Mouse (Mus musculus): ENCODE data around the gene Lrwd1. TPM values are rescaled to one million over a fixed set of nuclear protein-coding genes. Genes with fewer than 3 reads are reported as not detected.

Gene Lrwd1
- polyA plus RNA-seq, 1 experiment from 2014 or later, result 42.2 TPM

DNA sequence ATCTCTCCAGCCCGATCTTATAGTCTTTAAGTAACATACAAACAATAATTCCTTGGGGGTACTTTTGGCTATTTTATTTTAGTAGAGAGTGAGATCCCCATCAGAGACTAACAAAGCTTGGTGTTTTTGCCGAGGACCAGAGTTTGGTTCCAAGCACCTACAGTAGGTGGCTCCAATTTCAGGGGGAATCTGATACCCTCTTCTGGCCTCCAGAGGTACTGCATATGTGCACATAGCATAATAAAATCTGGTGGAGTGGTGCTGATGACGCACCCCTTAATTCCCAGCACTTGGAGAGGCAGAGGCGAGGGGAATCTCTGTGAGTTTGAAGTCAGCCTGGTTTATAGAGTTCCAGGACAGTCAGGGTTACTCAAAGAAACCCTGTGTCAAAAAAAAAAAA, 53.5 kb downstream of the Lrwd1 start:
- Histone ChIP-seq H3K9me3 (no peaks in the 10 kb centered on the region), H3K4me1 (peaks cover 23% of the 10 kb centered on the region), H3K4me3 (no peak overlapping the region), H3K27ac (no peak overlapping the region), H3K27me3 (ENCODE audit: insufficient read depth, poor library complexity, severe bottlenecking) (peaks cover 35% of the 10 kb centered on the region), H3K36me3 (no peaks in the 10 kb centered on the region)
- WGBS, result 69% methylated on average over 4 of the region's 4 CpGs
- DNase-seq (ENCODE audit: low spot score), result no peak

DNA sequence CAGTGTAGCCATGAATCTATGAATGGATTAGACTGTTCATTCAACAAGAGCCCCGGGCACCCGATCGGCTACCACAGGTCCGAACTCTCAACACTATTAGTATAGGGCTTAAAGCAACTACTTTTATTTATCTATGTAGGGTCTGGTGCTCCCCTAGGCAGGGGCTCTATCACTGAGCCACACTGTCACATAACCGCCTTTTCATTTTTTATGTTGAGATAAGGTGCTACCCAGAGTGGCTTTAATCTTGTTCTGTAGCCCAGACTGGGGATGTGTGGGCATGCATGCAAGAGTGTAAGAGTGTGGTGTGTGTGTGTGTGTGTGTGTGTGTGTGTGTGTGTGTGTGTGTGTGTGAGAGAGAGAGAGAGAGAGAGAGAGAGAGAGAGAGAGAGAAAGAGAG, 57.7 kb downstream of the Lrwd1 start:
- no peaks in the 10 kb centered on the region for H3K4me1 ChIP-seq
- no peaks in the 10 kb centered on the region; the same call in 1 of the 2 replicates for H3K27me3 ChIP-seq (ENCODE audit: insufficient read depth, poor library complexity, severe bottlenecking)
- no peaks in the 10 kb centered on the region for H3K36me3 ChIP-seq
- no peak overlapping the region for H3K27ac ChIP-seq
- no peak for DNase-seq (ENCODE audit: low spot score)
- no peak overlapping the region for H3K4me3 ChIP-seq
- WGBS, result 91% methylated on average over 5 of the region's 5 CpGs
- H3K9me3 ChIP-seq, result no peaks in the 10 kb centered on the region

DNA sequence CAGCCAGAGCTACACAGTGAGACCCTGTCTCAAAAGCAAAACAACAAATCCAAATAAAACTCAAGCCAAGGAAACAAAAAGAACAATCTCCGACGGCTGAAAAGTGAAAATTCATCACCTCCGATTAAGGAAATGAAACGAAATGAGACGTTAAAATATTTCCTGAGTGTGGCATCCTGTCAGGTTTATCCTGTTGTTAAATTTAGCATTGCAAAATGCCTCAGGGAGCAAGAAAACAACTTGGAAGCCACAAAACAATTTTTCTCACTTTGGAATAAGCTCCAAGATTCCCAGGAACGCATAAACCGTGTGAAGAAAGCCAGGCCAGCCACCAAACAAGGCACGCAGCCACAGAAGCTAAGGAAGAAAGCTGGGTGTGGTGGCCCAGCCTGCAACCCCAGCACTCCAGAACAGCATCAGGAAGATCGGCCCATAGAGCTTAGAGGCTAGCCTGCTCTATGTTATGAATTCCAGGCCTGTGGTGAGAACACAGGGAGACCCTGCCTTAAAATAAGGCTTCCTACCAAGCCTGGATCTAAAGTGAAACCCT, 58.8 kb downstream of the Lrwd1 start:
- no peaks in the 10 kb centered on the region for H3K9me3 ChIP-seq
- no peak overlapping the region for H3K27ac ChIP-seq
- no peak for DNase-seq (ENCODE audit: low spot score)
- WGBS, result 83% methylated on average over 9 of the region's 9 CpGs
- no peaks in the 10 kb centered on the region for H3K4me1 ChIP-seq
- no peak overlapping the region for H3K4me3 ChIP-seq
- no peaks in the 10 kb centered on the region; the same call in 1 of the 2 replicates for H3K27me3 ChIP-seq (ENCODE audit: insufficient read depth, poor library complexity, severe bottlenecking)
- no peaks in the 10 kb centered on the region for H3K36me3 ChIP-seq

DNA sequence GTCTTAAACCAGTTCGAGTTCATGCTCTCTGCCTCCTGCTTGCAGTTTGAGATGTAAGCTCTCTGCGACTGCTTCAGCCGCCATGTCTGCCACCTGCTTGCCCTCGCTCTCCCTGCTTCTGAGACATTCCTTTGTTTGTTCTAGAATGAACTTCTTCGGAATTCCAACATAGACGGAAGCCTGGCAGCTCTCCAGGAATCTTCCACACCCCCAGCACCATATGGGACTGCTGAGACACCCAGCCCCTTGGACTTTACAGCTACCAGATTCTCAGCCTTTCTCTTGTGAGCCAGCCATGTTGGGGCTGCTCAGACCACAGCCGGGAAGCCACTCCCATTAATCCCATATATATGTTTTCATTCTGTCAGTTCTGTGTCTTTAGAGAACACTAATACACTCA, 59.6 kb downstream of the Lrwd1 start:
- Histone ChIP-seq H3K4me3 (no peak overlapping the region), H3K4me1 (no peaks in the 10 kb centered on the region), H3K36me3 (no peaks in the 10 kb centered on the region), H3K9me3 (no peaks in the 10 kb centered on the region), H3K27ac (no peak overlapping the region), H3K27me3 (ENCODE audit: insufficient read depth, poor library complexity, severe bottlenecking) (peaks cover 3% of the 10 kb centered on the region)
- no peak for DNase-seq (ENCODE audit: low spot score)
- WGBS, result 58% methylated on average over 7 of the region's 7 CpGs

DNA sequence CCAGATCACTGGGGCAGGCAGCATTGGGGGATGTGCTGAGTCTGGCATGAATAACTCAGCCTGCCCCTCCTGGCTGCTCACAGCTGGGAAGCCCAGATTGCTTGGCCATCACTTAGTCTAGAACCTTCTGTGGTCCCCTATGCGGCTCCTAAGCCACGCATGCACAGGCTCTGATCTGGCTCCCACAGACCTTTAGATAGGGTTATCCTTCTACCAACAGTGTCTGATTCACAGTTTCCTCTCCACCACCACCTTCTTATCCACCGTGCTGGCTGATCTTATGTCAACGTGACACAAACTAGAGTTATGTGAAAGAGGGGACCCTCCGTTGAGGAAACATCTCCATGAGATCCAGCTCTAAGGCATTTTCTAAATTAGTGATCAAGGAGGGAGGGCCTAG, 60.8 kb downstream of the Lrwd1 start:
- no peaks in the 10 kb centered on the region for H3K4me1 ChIP-seq
- 68% methylated on average over 5 of the region's 5 CpGs for WGBS
- H3K9me3 ChIP-seq, result no peaks in the 10 kb centered on the region
- H3K4me3 ChIP-seq, result no peak overlapping the region
- H3K36me3 ChIP-seq, result no peaks in the 10 kb centered on the region
- peaks cover 5% of the 10 kb centered on the region; the same call in 1 of the 2 replicates for H3K27me3 ChIP-seq (ENCODE audit: insufficient read depth, poor library complexity, severe bottlenecking)
- no peak for DNase-seq (ENCODE audit: low spot score)
- H3K27ac ChIP-seq, result no peak overlapping the region

DNA sequence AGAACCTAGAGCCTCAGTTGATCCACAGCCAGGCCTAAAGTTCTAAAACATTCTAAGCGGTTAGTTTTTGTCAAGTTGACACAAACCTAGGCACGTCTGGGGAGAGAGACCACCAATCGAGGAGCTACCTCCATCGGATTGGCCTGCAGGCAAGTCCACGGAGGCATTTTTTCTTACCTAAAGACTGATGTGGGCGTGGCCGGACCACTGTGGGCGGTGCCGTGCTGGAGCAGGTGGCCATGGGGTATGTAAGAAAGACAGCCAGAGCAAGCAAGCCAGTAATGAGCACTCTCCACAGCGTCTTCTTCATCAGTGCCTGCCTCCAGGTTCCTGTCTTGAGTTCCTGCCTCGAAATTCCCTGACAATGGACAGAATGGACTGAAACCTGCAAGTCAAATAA, 62.3 kb downstream of the Lrwd1 start:
- Histone ChIP-seq H3K27ac (no peak overlapping the region), H3K27me3 (ENCODE audit: insufficient read depth, poor library complexity, severe bottlenecking) (peaks cover 5% of the 10 kb centered on the region; the same call in 1 of the 2 replicates), H3K4me3 (no peak overlapping the region), H3K9me3 (no peaks in the 10 kb centered on the region), H3K36me3 (no peaks in the 10 kb centered on the region), H3K4me1 (no peaks in the 10 kb centered on the region)
- no peak for DNase-seq (ENCODE audit: low spot score)
- WGBS, result 60% methylated on average over 11 of the region's 11 CpGs

DNA sequence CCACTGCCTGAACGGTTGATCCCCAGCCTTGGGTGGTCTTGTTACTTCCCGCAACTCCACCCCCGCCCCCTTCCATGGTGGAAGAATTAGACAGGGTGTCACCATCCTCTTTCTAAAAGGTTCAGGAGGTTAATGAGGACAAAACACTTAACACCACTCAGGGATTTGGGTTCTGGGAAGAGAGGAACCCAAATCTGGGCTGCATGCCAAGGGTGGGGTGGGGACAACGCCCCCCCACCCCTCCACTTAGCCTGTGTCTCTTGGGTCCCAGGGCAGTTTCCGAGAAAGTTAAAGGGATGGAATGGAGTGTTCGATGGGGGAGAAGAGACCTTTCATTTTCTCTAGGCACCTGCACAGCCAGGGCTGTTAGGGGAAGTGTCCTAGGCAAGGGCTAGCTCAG, 62.8 kb downstream of the Lrwd1 start:
- Histone ChIP-seq H3K27me3 (ENCODE audit: insufficient read depth, poor library complexity, severe bottlenecking) (peaks cover 5% of the 10 kb centered on the region; the same call in 1 of the 2 replicates), H3K4me3 (no peak overlapping the region), H3K27ac (no peak overlapping the region), H3K4me1 (no peaks in the 10 kb centered on the region), H3K36me3 (no peaks in the 10 kb centered on the region), H3K9me3 (no peaks in the 10 kb centered on the region)
- no peak for DNase-seq (ENCODE audit: low spot score)
- 62% methylated on average over 6 of the region's 6 CpGs for WGBS

Small RNAs within 50 kb of the gene (microRNA-seq; reads per million reads assigned to microRNA genes)
- not detected for gene Mir7035

Other genes with a start within 250 kb of the Lrwd1 start
- 655 and 948 TPM in 2 replicates for gene Hspb1, start 248.2 kb downstream of the Lrwd1 start, polyA plus RNA-seq (2016; fragmentation: Nextera tagmentation; extraction: Ambion mirVana)
- 202 and 227 TPM in 2 replicates for gene Ywhag, start 201.5 kb downstream of the Lrwd1 start, polyA plus RNA-seq (2016; fragmentation: Nextera tagmentation; extraction: Ambion mirVana)
- 2.3 and 5.2 TPM in 2 replicates for gene Ssc4d, start 161.5 kb downstream of the Lrwd1 start, polyA plus RNA-seq (2016; fragmentation: Nextera tagmentation; extraction: Ambion mirVana)
- not detected in 2 replicates for gene Zp3, start 156.0 kb downstream of the Lrwd1 start, polyA plus RNA-seq (2016; fragmentation: Nextera tagmentation; extraction: Ambion mirVana)
- 36.0 and 37.6 TPM in 2 replicates for gene Dtx2, start 141.3 kb downstream of the Lrwd1 start, polyA plus RNA-seq (2016; fragmentation: Nextera tagmentation; extraction: Ambion mirVana)
- 78.3 and 81.2 TPM in 2 replicates for gene Upk3b, start 97.6 kb downstream of the Lrwd1 start, polyA plus RNA-seq (2016; fragmentation: Nextera tagmentation; extraction: Ambion mirVana)
- gene Upk3bl, start 81.6 kb downstream of the Lrwd1 start, polyA plus RNA-seq (2016; fragmentation: Nextera tagmentation; extraction: Ambion mirVana), result 0.87 and 2.6 TPM in 2 replicates
- 0.54 and 2.0 TPM in 2 replicates for gene Rasa4, start 52.2 kb downstream of the Lrwd1 start, polyA plus RNA-seq (2016; fragmentation: Nextera tagmentation; extraction: Ambion mirVana)
- gene Polr2j, start 19.4 kb downstream of the Lrwd1 start, polyA plus RNA-seq (2016; fragmentation: Nextera tagmentation; extraction: Ambion mirVana), result 180 and 217 TPM in 2 replicates
- 18.0 and 21.7 TPM in 2 replicates for gene Alkbh4, start 72 bp upstream of the Lrwd1 start, polyA plus RNA-seq (2016; fragmentation: Nextera tagmentation; extraction: Ambion mirVana)
- gene Orai2, start 34.6 kb upstream of the Lrwd1 start, polyA plus RNA-seq (2016; fragmentation: Nextera tagmentation; extraction: Ambion mirVana), result 2.2 and 3.3 TPM in 2 replicates
- 49.2 and 56.1 TPM in 2 replicates for gene Prkrip1, start 62.9 kb upstream of the Lrwd1 start, polyA plus RNA-seq (2016; fragmentation: Nextera tagmentation; extraction: Ambion mirVana)
- gene Sh2b2, start 110.5 kb upstream of the Lrwd1 start, polyA plus RNA-seq (2016; fragmentation: Nextera tagmentation; extraction: Ambion mirVana), result 1.7 and 4.9 TPM in 2 replicates

Data from heart, embryonic 10.5 days (tissue).